Mouse (Mus musculus): Measurements from ENCODE around the gene Fli1. TPM values are rescaled to one million over a fixed set of nuclear protein-coding genes. Genes with fewer than 3 reads are reported as not detected.

Fli1 gene
- polyA plus RNA-seq, 1 experiment from 2014 or later, result 48.0 TPM

DNA sequence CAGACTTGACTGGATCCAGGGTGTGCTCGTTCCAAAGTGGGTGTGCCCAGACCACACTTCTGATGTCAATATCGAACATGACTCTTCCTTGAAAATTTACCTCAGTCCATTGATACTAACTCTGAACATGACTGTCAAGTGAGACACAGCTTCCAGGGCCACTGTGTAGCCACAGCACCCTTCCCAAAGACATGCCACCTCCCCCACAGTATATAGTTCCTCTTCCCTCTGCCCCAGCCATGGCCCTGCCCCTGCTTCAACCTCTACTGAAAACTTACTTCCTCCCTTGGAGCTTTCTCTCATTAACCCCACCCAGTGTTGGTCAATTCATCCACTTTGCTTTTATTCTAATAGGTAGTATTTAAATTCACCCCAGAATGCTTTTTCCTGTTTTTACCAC lies 34.0 kb downstream of the Fli1 start:
- H3K27ac ChIP-seq (replicated peaks; ENCODE audit: low read depth, low read length), result no peak overlapping the region
- DNase-seq (ENCODE audit: low spot score) (no peak), ATAC-seq (replicated peaks; ENCODE audit: insufficient number of reproducible peaks, low FRiP score, low TSS enrichment, low read depth) (no peak)
- WGBS, result 80% methylated on average over 2 of the region's 2 CpGs
- H3K4me3 ChIP-seq (ENCODE audit: low read depth, low read length), result no peak overlapping the region
- H3K9me3 ChIP-seq (replicated peaks; ENCODE audit: control insufficient read depth, low read length), result no peaks in the 10 kb centered on the region
- no peak overlapping the region for H3K4me2 ChIP-seq (ENCODE audit: low read depth, low read length)
- no peak overlapping the region for H3K9ac ChIP-seq (replicated peaks; ENCODE audit: low read length)
- H3K27me3 ChIP-seq (ENCODE audit: control insufficient read depth, insufficient read depth, low read length), result no peaks in the 10 kb centered on the region
- peaks cover 15% of the 10 kb centered on the region for H3K4me1 ChIP-seq (ENCODE audit: control insufficient read depth, insufficient read depth, low read length)
- H3K36me3 ChIP-seq (replicated peaks; ENCODE audit: control insufficient read depth, insufficient read depth, low read depth, low read length), result no peaks in the 10 kb centered on the region

DNA sequence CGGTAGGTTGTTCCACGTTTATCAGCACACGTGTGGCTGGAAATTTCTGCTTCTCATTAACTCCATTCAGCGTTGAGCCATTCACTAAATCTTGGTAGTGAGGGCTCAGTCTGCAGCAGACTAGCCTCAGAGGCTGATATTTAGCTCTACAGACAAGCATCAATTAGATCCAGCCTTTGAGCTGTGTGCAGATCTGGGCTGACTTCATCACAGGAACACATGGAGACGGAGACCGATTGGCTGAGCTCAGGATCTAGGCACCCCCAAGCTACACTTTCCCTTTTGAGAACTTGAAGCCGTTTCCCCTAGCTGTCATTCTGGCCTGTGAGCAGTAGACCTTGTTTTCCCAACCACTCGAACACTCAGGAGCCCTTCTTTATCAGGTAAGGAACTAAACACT lies 34.5 kb downstream of the Fli1 start:
- Histone ChIP-seq H3K27me3 (ENCODE audit: control insufficient read depth, insufficient read depth, low read length) (no peaks in the 10 kb centered on the region), H3K36me3 (replicated peaks; ENCODE audit: control insufficient read depth, insufficient read depth, low read depth, low read length) (no peaks in the 10 kb centered on the region), H3K4me2 (ENCODE audit: low read depth, low read length) (no peak overlapping the region), H3K4me3 (ENCODE audit: low read depth, low read length) (no peak overlapping the region), H3K9ac (replicated peaks; ENCODE audit: low read length) (no peak overlapping the region), H3K9me3 (replicated peaks; ENCODE audit: control insufficient read depth, low read length) (no peaks in the 10 kb centered on the region), H3K4me1 (ENCODE audit: control insufficient read depth, insufficient read depth, low read length) (peaks cover 15% of the 10 kb centered on the region), H3K27ac (replicated peaks; ENCODE audit: low read depth, low read length) (no peak overlapping the region)
- ATAC-seq (replicated peaks; ENCODE audit: insufficient number of reproducible peaks, low FRiP score, low TSS enrichment, low read depth) (0 out of 2 replicates have a peak, but pooled peaks have one; percentile 67), DNase-seq (ENCODE audit: low spot score) (peak; percentile 66)
- 39% methylated on average over 8 of the region's 8 CpGs for WGBS

DNA sequence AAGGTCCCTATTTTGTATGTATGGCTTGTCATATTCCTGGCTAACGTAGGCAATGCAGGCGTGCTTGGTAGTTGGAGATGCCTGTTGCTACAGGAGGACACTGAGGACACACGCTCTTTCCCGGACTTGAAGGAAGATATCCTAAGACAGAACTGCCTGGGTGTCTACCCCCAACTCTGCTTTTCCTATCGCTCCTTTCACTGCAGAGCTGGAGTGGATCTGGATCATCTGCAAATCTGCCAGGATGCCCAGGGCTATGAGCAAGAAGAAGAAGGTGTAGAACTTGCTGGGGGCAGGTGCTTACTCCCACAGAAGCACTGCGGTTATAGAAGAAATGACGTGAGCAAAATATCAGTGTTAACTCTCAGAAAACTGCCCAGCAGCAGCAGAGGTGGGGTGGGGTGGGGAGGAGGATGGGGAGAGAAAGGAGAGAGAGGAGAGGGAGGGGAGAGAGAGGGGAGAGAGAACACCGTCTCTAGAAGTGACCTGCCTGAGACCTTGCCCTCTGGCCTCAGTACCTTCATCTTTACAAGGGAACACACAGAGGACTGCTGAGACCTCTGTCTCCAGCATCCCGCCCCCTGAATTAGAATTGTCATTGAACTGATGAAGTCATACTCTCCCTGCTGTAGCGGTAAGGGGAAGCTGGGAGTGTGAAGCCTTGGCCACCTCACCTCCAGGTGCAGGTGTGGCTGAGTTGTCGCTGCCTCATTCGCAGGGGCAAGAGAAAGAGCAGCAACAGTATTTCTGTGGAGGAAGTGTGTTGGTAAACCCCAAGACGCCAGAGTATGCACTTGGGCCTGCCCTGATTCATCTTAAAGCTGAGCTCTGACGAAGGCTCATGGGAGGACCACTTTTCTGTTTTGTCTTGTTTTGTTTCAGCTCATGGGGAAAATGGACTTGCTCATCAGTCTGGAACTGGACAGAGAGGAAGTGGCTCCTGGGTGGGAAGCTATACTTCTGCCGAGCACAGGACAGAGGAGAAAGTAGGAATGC lies 35.5 kb downstream of the Fli1 start:
- no peak overlapping the region for H3K9ac ChIP-seq (replicated peaks; ENCODE audit: low read length)
- ATAC-seq (replicated peaks; ENCODE audit: insufficient number of reproducible peaks, low FRiP score, low TSS enrichment, low read depth) (no peak), DNase-seq (ENCODE audit: low spot score) (no peak)
- no peaks in the 10 kb centered on the region for H3K27me3 ChIP-seq (ENCODE audit: control insufficient read depth, insufficient read depth, low read length)
- H3K27ac ChIP-seq (replicated peaks; ENCODE audit: low read depth, low read length), result peak overlapping the region; percentile 13; the same call in 1 of the 2 replicates
- 66% methylated on average over 15 of the region's 15 CpGs for WGBS
- no peak overlapping the region for H3K4me2 ChIP-seq (ENCODE audit: low read depth, low read length)
- H3K4me1 ChIP-seq (ENCODE audit: control insufficient read depth, insufficient read depth, low read length), result peaks cover 15% of the 10 kb centered on the region
- H3K4me3 ChIP-seq (ENCODE audit: low read depth, low read length), result no peak overlapping the region
- no peaks in the 10 kb centered on the region for H3K9me3 ChIP-seq (replicated peaks; ENCODE audit: control insufficient read depth, low read length)
- H3K36me3 ChIP-seq (replicated peaks; ENCODE audit: control insufficient read depth, insufficient read depth, low read depth, low read length), result no peaks in the 10 kb centered on the region

DNA sequence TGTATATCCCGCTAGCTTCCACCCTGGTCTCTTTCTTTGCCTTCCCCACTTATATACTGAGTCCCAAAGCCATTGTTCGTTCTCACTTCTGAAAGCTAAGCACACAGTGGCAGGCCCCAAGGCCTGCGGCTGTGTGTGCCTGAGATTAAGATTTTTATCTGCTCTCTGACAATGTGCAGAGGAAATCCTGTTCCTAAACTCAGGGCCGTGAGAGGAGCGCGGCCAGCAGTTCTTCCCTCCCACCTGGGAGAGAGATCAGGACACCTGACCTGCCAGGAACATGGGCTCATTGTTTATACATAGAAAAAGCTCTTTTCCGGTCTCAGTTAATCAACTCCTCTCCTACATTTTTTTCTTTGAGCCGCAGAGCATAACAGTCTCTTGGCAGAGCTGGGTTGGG lies 36.5 kb downstream of the Fli1 start:
- 36% methylated on average over 8 of the region's 8 CpGs for WGBS
- Histone ChIP-seq H3K4me1 (ENCODE audit: control insufficient read depth, insufficient read depth, low read length) (peaks cover 15% of the 10 kb centered on the region), H3K27ac (replicated peaks; ENCODE audit: low read depth, low read length) (0 out of 2 replicates have a peak overlapping the region, but pooled peaks have one; percentile 13), H3K4me3 (ENCODE audit: low read depth, low read length) (no peak overlapping the region), H3K9me3 (replicated peaks; ENCODE audit: control insufficient read depth, low read length) (no peaks in the 10 kb centered on the region), H3K36me3 (replicated peaks; ENCODE audit: control insufficient read depth, insufficient read depth, low read depth, low read length) (no peaks in the 10 kb centered on the region), H3K9ac (replicated peaks; ENCODE audit: low read length) (no peak overlapping the region; the same call in 1 of the 2 replicates), H3K27me3 (ENCODE audit: control insufficient read depth, insufficient read depth, low read length) (no peaks in the 10 kb centered on the region), H3K4me2 (ENCODE audit: low read depth, low read length) (no peak overlapping the region)
- ATAC-seq (replicated peaks; ENCODE audit: insufficient number of reproducible peaks, low FRiP score, low TSS enrichment, low read depth), result no peak; the same call in 1 of the 2 replicates
- peak; percentile 51 for DNase-seq (ENCODE audit: low spot score)

DNA sequence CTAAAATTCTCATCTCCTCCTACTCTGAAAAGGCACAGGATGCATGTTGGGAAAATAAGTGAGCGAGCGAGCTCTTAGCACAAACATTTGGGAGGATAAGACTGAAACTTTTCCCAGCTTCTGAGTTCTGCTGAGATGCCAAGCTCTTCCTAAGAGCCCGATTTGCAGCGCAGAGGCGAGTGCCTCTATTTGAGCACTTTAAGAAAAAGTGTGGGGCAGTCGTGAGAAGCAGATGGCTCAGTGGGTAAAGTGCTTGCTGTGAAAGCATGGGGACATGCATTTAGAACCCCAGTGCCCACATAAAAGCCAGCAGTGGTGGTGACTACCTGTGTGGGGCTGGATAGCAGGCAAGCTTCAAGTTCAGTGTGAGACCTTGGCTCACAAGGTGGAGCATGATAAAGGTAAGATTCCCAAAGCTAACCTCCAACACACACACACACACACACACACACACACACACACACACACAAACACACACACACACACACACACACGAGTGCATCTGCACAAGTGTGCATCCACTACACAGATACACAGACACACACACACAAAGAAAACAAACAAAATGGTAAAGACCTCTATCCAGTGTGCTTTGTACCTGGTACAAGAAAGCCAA lies 37.1 kb downstream of the Fli1 start:
- no peak overlapping the region for H3K27ac ChIP-seq (replicated peaks; ENCODE audit: low read depth, low read length)
- H3K27me3 ChIP-seq (ENCODE audit: control insufficient read depth, insufficient read depth, low read length), result no peaks in the 10 kb centered on the region
- no peaks in the 10 kb centered on the region for H3K36me3 ChIP-seq (replicated peaks; ENCODE audit: control insufficient read depth, insufficient read depth, low read depth, low read length)
- no peak overlapping the region; the same call in 1 of the 2 replicates for H3K9ac ChIP-seq (replicated peaks; ENCODE audit: low read length)
- H3K4me1 ChIP-seq (ENCODE audit: control insufficient read depth, insufficient read depth, low read length), result peaks cover 15% of the 10 kb centered on the region
- 85% methylated on average over 7 of the region's 7 CpGs for WGBS
- H3K4me2 ChIP-seq (ENCODE audit: low read depth, low read length), result no peak overlapping the region
- no peaks in the 10 kb centered on the region for H3K9me3 ChIP-seq (replicated peaks; ENCODE audit: control insufficient read depth, low read length)
- DNase-seq (ENCODE audit: low spot score) (no peak), ATAC-seq (replicated peaks; ENCODE audit: insufficient number of reproducible peaks, low FRiP score, low TSS enrichment, low read depth) (no peak)
- H3K4me3 ChIP-seq (ENCODE audit: low read depth, low read length), result no peak overlapping the region

DNA sequence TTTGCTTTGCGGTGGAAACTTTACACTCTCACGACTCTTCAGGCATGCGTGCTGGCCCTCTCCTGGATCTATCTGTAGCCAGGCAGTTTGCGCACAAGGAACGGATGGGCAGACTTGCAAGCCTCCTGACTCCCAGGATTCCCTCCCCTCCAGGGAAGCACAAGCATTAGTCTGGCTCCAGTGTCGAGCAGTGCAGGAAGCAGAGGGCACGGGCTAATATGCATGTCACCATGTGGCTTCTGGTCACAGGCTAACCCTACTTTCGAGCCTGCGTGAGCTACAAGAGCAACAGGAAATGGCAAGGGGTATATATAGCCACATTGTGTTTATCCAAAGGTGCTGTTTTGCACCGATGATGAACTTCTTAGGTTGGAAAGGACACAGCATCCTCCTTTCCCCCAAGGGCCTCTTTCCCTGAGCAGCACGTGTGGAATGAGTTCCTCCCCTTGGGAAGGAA lies 38.6 kb downstream of the Fli1 start:
- no peak overlapping the region for H3K4me3 ChIP-seq (ENCODE audit: low read depth, low read length)
- no peak overlapping the region for H3K9ac ChIP-seq (replicated peaks; ENCODE audit: low read length)
- DNase-seq (ENCODE audit: low spot score) (peak; percentile 36), ATAC-seq (replicated peaks; ENCODE audit: insufficient number of reproducible peaks, low FRiP score, low TSS enrichment, low read depth) (no peak)
- no peak overlapping the region for H3K4me2 ChIP-seq (ENCODE audit: low read depth, low read length)
- no peaks in the 10 kb centered on the region for H3K36me3 ChIP-seq (replicated peaks; ENCODE audit: control insufficient read depth, insufficient read depth, low read depth, low read length)
- H3K27ac ChIP-seq (replicated peaks; ENCODE audit: low read depth, low read length), result no peak overlapping the region; the same call in 1 of the 2 replicates
- H3K27me3 ChIP-seq (ENCODE audit: control insufficient read depth, insufficient read depth, low read length), result no peaks in the 10 kb centered on the region
- H3K4me1 ChIP-seq (ENCODE audit: control insufficient read depth, insufficient read depth, low read length), result peaks cover 18% of the 10 kb centered on the region
- WGBS, result 32% methylated on average over 11 of the region's 11 CpGs
- H3K9me3 ChIP-seq (replicated peaks; ENCODE audit: control insufficient read depth, low read length), result no peaks in the 10 kb centered on the region

DNA sequence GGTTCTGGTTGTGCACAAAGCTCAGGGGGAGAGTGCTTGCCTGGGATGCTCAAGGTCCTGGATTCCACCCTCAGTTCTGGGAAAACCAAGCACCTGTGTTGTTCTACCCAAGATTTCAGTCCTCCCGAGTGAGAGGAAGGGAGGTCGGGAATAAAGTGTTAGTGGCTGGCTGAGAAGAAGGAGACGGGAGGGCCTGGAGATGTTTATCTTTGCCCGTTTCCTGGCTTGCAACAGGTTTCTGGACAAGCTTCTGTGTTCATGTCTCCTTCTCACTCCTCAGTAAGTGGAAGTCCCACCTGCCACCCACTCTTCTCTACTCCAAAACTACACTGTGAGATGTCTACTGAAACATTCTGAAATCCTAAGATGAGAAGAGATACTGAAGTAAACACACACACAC lies 39.2 kb downstream of the Fli1 start:
- ATAC-seq (replicated peaks; ENCODE audit: insufficient number of reproducible peaks, low FRiP score, low TSS enrichment, low read depth) (no peak), DNase-seq (ENCODE audit: low spot score) (no peak)
- 30% methylated on average over 4 of the region's 4 CpGs for WGBS
- Histone ChIP-seq H3K4me1 (ENCODE audit: control insufficient read depth, insufficient read depth, low read length) (peaks cover 18% of the 10 kb centered on the region), H3K36me3 (replicated peaks; ENCODE audit: control insufficient read depth, insufficient read depth, low read depth, low read length) (no peaks in the 10 kb centered on the region), H3K4me3 (ENCODE audit: low read depth, low read length) (no peak overlapping the region), H3K4me2 (ENCODE audit: low read depth, low read length) (no peak overlapping the region), H3K9me3 (replicated peaks; ENCODE audit: control insufficient read depth, low read length) (no peaks in the 10 kb centered on the region), H3K27me3 (ENCODE audit: control insufficient read depth, insufficient read depth, low read length) (no peaks in the 10 kb centered on the region), H3K27ac (replicated peaks; ENCODE audit: low read depth, low read length) (no peak overlapping the region), H3K9ac (replicated peaks; ENCODE audit: low read length) (no peak overlapping the region)
